Mouse (Mus musculus) forebrain, embryonic 14.5 days (tissue): ENCODE measurements at regions not wholly inside any gene's neighbourhood (a gene's known extent, or its start where the extent isn't known, plus 50 kb on each side); places are given as distances from the start of the nearest gene placed in this dataset.

Experiments
- ATAC-seq: fragments of 200-750 bp; cut with Nextera tagmentation; 2 replicates; pipeline ENCODE4 v1.8.0; 2017; ENCODE audit warnings: mild to moderate bottlenecking, moderate library complexity
- DNase-seq: peaks from one replicate; pipeline ENCODE4 v3.0.0-alpha.2; 2015; ENCODE audit warnings: low spot score
- H3K27ac ChIP-seq: fragments of 300-500 bp; sonication (generic); 2 replicates; pipeline ENCODE4 v1.5.1; 2014; ENCODE audit warnings: low read depth, mild to moderate bottlenecking, control low read depth, low read length, moderate library complexity
- H3K27me3 ChIP-seq: fragments of 300-500 bp; sonication (generic); replicated peaks from 2 replicates; pipeline ENCODE4 v1.6.1; 2014; ENCODE audit warnings: low read length, control low read depth, mixed read lengths; ENCODE audit not compliant: control insufficient read depth, insufficient read depth
- H3K36me3 ChIP-seq: fragments of 300-500 bp; sonication (generic); 2 replicates; pipeline ENCODE4 v1.6.1; 2014; ENCODE audit warnings: low read length, control low read depth; ENCODE audit not compliant: control insufficient read depth, insufficient read depth
- H3K4me1 ChIP-seq: fragments of 300-500 bp; sonication (generic); 2 replicates; pipeline ENCODE4 v1.6.1; 2014; ENCODE audit warnings: antibody characterized with exemption, low read length, control low read depth; ENCODE audit not compliant: control insufficient read depth, insufficient read depth
- H3K4me2 ChIP-seq: fragments of 300-500 bp; sonication (generic); 2 replicates; pipeline ENCODE4 v1.6.1; 2014; ENCODE audit warnings: mild to moderate bottlenecking, control low read depth, low read length
- H3K4me3 ChIP-seq: fragments of 300-500 bp; sonication (generic); 2 replicates; pipeline ENCODE4 v1.5.1; 2014; ENCODE audit warnings: low read depth, low read length, control low read depth
- H3K9ac ChIP-seq: fragments of 300-500 bp; sonication (generic); 2 replicates; pipeline ENCODE4 v1.6.1; 2014; ENCODE audit warnings: mild to moderate bottlenecking, low read length, control low read depth, moderate library complexity
- H3K9me3 ChIP-seq: fragments of 300-500 bp; sonication (generic); replicated peaks from 2 replicates; pipeline ENCODE4 v1.6.1; 2016; ENCODE audit warnings: low read length, control low read depth, mixed read lengths; ENCODE audit not compliant: control insufficient read depth
- WGBS: fragments of 180-500 bp; shearing (Covaris S2); extraction: QIAGEN DNeasy Blood & Tissue Kit; methylation state at CpG from one replicate; pipeline ENCODE4 v1.1.7; 2014; 5-methylcytosine and 5-hydroxymethylcytosine counted together

- no peak overlapping the region for H3K4me2 ChIP-seq
- H3K9me3 ChIP-seq, result no peaks in the 10 kb centered on the region
- DNase-seq, result peak; percentile 52
- no peak for ATAC-seq
- H3K36me3 ChIP-seq, result no peaks in the 10 kb centered on the region
- H3K27ac ChIP-seq, result no peak overlapping the region
- no peak overlapping the region for H3K4me3 ChIP-seq
- H3K27me3 ChIP-seq, result no peaks in the 10 kb centered on the region
- WGBS, result 63% methylated on average over 17 of the region's 17 CpGs
- H3K9ac ChIP-seq, result no peak overlapping the region
- H3K4me1 ChIP-seq, result peaks cover 3% of the 10 kb centered on the region; the same call in 1 of the 2 replicates
Observed at GRCm38 (mm10) chr7:136676987-136677545, 217.3 kb upstream of the Mgmt start.

GRCm38 (mm10) chr7:136689579-136689978, 204.8 kb upstream of the Mgmt start:
- DNase-seq, result no peak
- Histone ChIP-seq H3K9me3 (no peaks in the 10 kb centered on the region), H3K27me3 (peaks cover 6% of the 10 kb centered on the region; the same call in 1 of the 2 replicates), H3K4me1 (peaks cover 9% of the 10 kb centered on the region; the same call in 1 of the 2 replicates), H3K9ac (no peak overlapping the region), H3K27ac (no peak overlapping the region), H3K36me3 (no peaks in the 10 kb centered on the region), H3K4me3 (no peak overlapping the region), H3K4me2 (peak overlapping the region; percentile 40; the same call in 1 of the 2 replicates)
- no peak for ATAC-seq
- WGBS, result 35% methylated on average over 6 of the region's 6 CpGs

GRCm38 (mm10) chr7:136706246-136706645, 188.2 kb upstream of the Mgmt start:
- Histone ChIP-seq H3K27me3 (no peaks in the 10 kb centered on the region), H3K9me3 (no peaks in the 10 kb centered on the region), H3K27ac (no peak overlapping the region), H3K36me3 (no peaks in the 10 kb centered on the region), H3K4me3 (no peak overlapping the region), H3K9ac (no peak overlapping the region), H3K4me1 (no peaks in the 10 kb centered on the region), H3K4me2 (no peak overlapping the region)
- WGBS, result 84% methylated on average over 1 of the region's 1 CpGs
- ATAC-seq (no peak), DNase-seq (no peak)

DNA sequence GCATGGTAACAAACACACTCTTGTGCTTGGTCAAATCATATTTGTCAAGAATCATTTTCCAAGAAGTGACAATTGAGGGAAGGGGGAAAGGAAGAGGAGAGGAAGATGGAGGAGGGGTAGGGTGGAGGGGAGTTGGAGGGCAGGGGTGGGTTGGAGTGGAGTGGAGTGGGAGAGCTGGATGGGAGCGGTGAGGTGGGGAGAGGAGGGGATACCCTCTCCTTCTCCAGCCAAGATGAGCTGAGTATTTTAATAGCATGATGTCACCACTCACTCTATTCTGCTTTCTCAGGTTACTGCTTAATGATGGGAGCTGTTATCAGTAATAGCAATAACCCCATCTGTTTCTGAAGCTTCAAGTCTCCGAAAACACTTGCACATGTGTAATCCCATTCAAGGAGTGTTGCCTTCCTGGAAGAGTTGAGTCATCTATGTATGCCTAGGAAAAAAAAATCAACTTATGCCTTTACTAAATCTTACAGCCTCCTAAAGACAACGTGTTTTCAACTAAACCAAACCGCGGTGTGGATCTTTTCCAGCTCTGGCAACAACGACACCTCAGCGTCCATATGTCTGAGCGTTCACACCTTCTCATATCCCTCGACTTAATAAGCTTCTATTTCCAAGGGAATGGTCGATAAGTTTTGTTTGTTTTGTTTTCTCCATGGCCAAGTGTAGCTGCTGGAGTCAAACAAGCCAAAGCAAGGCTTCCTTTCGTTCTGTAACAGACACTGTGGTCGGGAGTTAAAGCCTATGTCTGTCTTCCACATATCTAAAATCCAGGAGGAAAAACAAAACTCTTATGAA, 187.0 kb upstream of the Mgmt start:
- Histone ChIP-seq H3K36me3 (no peaks in the 10 kb centered on the region), H3K4me2 (no peak overlapping the region), H3K27ac (no peak overlapping the region), H3K27me3 (no peaks in the 10 kb centered on the region), H3K4me3 (no peak overlapping the region), H3K4me1 (no peaks in the 10 kb centered on the region), H3K9me3 (no peaks in the 10 kb centered on the region), H3K9ac (no peak overlapping the region)
- peak; percentile 29 for DNase-seq
- 70% methylated on average over 12 of the region's 12 CpGs for WGBS
- ATAC-seq, result no peak

- no peak overlapping the region for H3K4me2 ChIP-seq
- H3K9me3 ChIP-seq, result no peaks in the 10 kb centered on the region
- ATAC-seq (no peak), DNase-seq (no peak)
- no peaks in the 10 kb centered on the region for H3K27me3 ChIP-seq
- no peak overlapping the region for H3K27ac ChIP-seq
- H3K9ac ChIP-seq, result no peak overlapping the region
- H3K36me3 ChIP-seq, result no peaks in the 10 kb centered on the region
- H3K4me3 ChIP-seq, result no peak overlapping the region
- WGBS, result 70% methylated on average over 5 of the region's 5 CpGs
- H3K4me1 ChIP-seq, result no peaks in the 10 kb centered on the region
Observed at GRCm38 (mm10) chr7:136708004-136708435, 186.4 kb upstream of the Mgmt start.

DNA sequence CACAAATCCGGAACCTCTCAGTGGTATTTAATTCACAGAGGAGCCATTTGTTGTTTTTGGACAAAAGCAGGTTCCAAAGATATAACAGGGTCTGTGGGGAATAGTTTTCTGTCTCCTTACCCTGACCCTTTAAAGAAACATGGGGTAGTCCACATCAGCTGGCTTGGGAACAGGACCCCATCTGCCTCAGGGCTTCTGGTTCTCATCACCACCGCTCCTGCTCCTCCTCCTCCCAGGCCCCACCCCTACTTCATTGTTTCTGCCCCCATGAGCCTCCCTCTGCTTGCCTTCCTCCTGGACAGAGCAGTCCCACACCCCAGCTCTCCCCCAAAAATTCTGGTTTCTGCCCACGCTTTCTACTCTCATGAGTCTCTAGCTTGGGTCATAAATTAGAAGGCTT, 183.8 kb upstream of the Mgmt start:
- Histone ChIP-seq H3K4me1 (no peaks in the 10 kb centered on the region), H3K27me3 (no peaks in the 10 kb centered on the region), H3K9me3 (no peaks in the 10 kb centered on the region), H3K9ac (no peak overlapping the region), H3K4me2 (no peak overlapping the region), H3K36me3 (no peaks in the 10 kb centered on the region), H3K27ac (no peak overlapping the region), H3K4me3 (no peak overlapping the region)
- no peak for DNase-seq
- no peak for ATAC-seq
- 73% methylated on average over 3 of the region's 3 CpGs for WGBS

GRCm38 (mm10) chr7:136712962-136713640, 181.3 kb upstream of the Mgmt start:
- no peak overlapping the region for H3K4me2 ChIP-seq
- H3K4me3 ChIP-seq, result no peak overlapping the region
- H3K36me3 ChIP-seq, result no peaks in the 10 kb centered on the region
- no peaks in the 10 kb centered on the region for H3K4me1 ChIP-seq
- H3K9ac ChIP-seq, result no peak overlapping the region
- WGBS, result 83% methylated on average over 16 of the region's 16 CpGs
- ATAC-seq (no peak), DNase-seq (no peak)
- no peaks in the 10 kb centered on the region for H3K9me3 ChIP-seq
- no peak overlapping the region for H3K27ac ChIP-seq
- H3K27me3 ChIP-seq, result no peaks in the 10 kb centered on the region

DNA sequence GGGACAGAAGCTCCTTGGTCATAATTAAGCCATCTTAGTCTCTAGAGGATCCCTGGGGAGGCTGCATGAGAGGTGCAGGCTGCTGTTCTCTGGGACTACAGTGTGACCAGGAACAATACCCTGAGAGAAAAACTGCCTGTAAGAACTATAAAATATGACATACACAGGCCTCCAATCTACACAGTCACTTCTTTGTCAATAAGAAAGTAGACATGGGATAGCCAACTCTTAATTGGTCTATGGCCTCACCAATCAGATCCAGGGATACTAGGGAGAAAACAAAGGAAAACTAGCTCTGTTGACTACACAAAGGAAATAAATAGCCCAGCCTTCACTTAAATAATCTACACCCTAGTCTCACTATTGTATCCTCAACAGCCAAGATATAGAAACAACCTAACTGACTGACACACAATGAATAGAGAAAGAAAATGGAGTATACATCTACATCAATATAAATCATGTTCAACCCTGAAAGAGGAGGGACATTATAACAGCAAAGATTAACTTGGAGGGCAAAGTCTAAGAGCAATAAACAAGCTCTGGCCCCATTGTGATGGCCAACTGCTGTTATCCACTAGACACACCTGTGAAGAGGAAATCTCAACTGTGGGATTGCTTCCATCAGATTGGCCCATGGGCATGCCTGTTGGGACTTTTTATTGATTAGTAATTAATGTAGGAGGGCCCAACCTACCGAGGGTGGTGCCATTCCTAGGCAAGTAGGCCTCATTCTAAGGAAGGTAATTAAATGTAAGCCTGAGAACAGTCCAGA, 166.6 kb upstream of the Mgmt start:
- Histone ChIP-seq H3K4me3 (no peak overlapping the region), H3K9me3 (no peaks in the 10 kb centered on the region), H3K4me2 (no peak overlapping the region), H3K9ac (no peak overlapping the region), H3K27me3 (no peaks in the 10 kb centered on the region), H3K27ac (no peak overlapping the region), H3K36me3 (no peaks in the 10 kb centered on the region), H3K4me1 (peaks cover 3% of the 10 kb centered on the region; the same call in 1 of the 2 replicates)
- ATAC-seq, result no peak
- 70% methylated on average over 1 of the region's 1 CpGs for WGBS
- no peak for DNase-seq
